Mouse (Mus musculus): ENCODE measurements around the gene Klhl7.
"Not testable (repeated sequence)": the region's sequence is repeated elsewhere in the genome, so short reads cannot be mapped to it uniquely, and the experiment has no call there.

GRCm38 (mm10) chr5:24103235-24103634, 2.8 kb downstream of the Klhl7 start:
- TF ChIP-seq FLI1 (IDR thresholded peaks at IDR 0.05; ENCODE audit: low read length); GATA1 (IDR thresholded peaks at IDR 0.05; ENCODE audit: borderline replicate concordance, low read length): not testable (repeated sequence)
